Mouse (Mus musculus): ENCODE results near the gene Rfx2. TPM values are rescaled to one million over a fixed set of nuclear protein-coding genes. Genes with fewer than 3 reads are reported as not detected.

Rfx2 gene
- polyA plus RNA-seq, 1 experiment = 31.3 TPM

DNA sequence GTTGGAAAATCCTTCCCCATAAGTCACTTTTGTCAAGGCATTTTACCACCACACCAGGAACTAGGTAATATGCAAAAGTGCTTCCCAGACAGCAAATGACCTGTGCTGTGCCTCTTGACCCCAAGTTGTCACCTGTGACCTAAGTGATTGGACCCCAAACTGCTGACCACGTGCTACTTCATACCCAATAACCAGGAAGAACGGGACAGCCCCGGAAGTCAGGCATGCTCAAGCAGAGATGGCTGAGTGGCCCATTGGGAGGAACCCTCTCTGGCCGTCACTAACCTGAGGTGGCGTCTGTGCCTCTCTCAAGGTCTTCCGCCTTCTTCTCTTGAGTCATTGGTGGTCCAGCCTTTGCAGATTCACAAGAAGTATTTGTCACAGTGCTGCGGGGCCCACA, 41.7 kb upstream of the Rfx2 start:
- 85% methylated on average over 7 of the region's 7 CpGs for WGBS
- Histone ChIP-seq H3K36me3 (ENCODE audit: control insufficient read depth, insufficient read depth, low read length) (no peaks in the 10 kb centered on the region), H3K4me3 (ENCODE audit: control insufficient read depth, insufficient read depth, low read length) (no peak overlapping the region), H3K27me3 (ENCODE audit: control insufficient read depth, insufficient read depth, low read length) (no peaks in the 10 kb centered on the region), H3K27ac (ENCODE audit: control insufficient read depth, insufficient read depth, low read length) (no peak overlapping the region), H3K4me1 (replicated peaks; ENCODE audit: control insufficient read depth, insufficient read depth, low read length) (peaks cover 4% of the 10 kb centered on the region)
- DNase-seq = no peak
- TF ChIP-seq CTCF (IDR thresholded peaks at IDR 0.05; ENCODE audit: borderline replicate concordance, control insufficient read depth, extremely low read depth, insufficient read depth, low read length, poor library complexity) (no peak), POLR2A (IDR thresholded peaks at IDR 0.05; ENCODE audit: control insufficient read depth, extremely low read depth, insufficient read depth, low read length, poor library complexity) (no peak)

GRCm38 (mm10) chr17:56871767-56872166, 41.0 kb upstream of the Rfx2 start:
- Histone ChIP-seq H3K27ac (ENCODE audit: control insufficient read depth, insufficient read depth, low read length) (no peak overlapping the region), H3K27me3 (ENCODE audit: control insufficient read depth, insufficient read depth, low read length) (no peaks in the 10 kb centered on the region), H3K4me1 (replicated peaks; ENCODE audit: control insufficient read depth, insufficient read depth, low read length) (peaks cover 4% of the 10 kb centered on the region), H3K4me3 (ENCODE audit: control insufficient read depth, insufficient read depth, low read length) (no peak overlapping the region), H3K36me3 (ENCODE audit: control insufficient read depth, insufficient read depth, low read length) (no peaks in the 10 kb centered on the region)
- WGBS = 93% methylated on average over 8 of the region's 8 CpGs
- TF ChIP-seq POLR2A (IDR thresholded peaks at IDR 0.05; ENCODE audit: control insufficient read depth, extremely low read depth, insufficient read depth, low read length, poor library complexity) (no peak), CTCF (IDR thresholded peaks at IDR 0.05; ENCODE audit: borderline replicate concordance, control insufficient read depth, extremely low read depth, insufficient read depth, low read length, poor library complexity) (no peak)
- DNase-seq = no peak

GRCm38 (mm10) chr17:56870287-56870953, 39.6 kb upstream of the Rfx2 start:
- TF ChIP-seq POLR2A (IDR thresholded peaks at IDR 0.05; ENCODE audit: control insufficient read depth, extremely low read depth, insufficient read depth, low read length, poor library complexity) (no peak), CTCF (IDR thresholded peaks at IDR 0.05; ENCODE audit: borderline replicate concordance, control insufficient read depth, extremely low read depth, insufficient read depth, low read length, poor library complexity) (no peak)
- peaks cover 4% of the 10 kb centered on the region for H3K4me1 ChIP-seq (replicated peaks; ENCODE audit: control insufficient read depth, insufficient read depth, low read length)
- no peaks in the 10 kb centered on the region for H3K27me3 ChIP-seq (ENCODE audit: control insufficient read depth, insufficient read depth, low read length)
- no peak overlapping the region for H3K4me3 ChIP-seq (ENCODE audit: control insufficient read depth, insufficient read depth, low read length)
- WGBS = 90% methylated on average over 15 of the region's 15 CpGs
- H3K27ac ChIP-seq (ENCODE audit: control insufficient read depth, insufficient read depth, low read length) = no peak overlapping the region
- DNase-seq = no peak
- H3K36me3 ChIP-seq (ENCODE audit: control insufficient read depth, insufficient read depth, low read length) = no peaks in the 10 kb centered on the region

GRCm38 (mm10) chr17:56869481-56869977, 38.7 kb upstream of the Rfx2 start:
- 95% methylated on average over 9 of the region's 9 CpGs for WGBS
- H3K4me1 ChIP-seq (replicated peaks; ENCODE audit: control insufficient read depth, insufficient read depth, low read length) = no peaks in the 10 kb centered on the region
- TF ChIP-seq POLR2A (IDR thresholded peaks at IDR 0.05; ENCODE audit: control insufficient read depth, extremely low read depth, insufficient read depth, low read length, poor library complexity) (no peak), CTCF (IDR thresholded peaks at IDR 0.05; ENCODE audit: borderline replicate concordance, control insufficient read depth, extremely low read depth, insufficient read depth, low read length, poor library complexity) (no peak)
- no peak overlapping the region for H3K27ac ChIP-seq (ENCODE audit: control insufficient read depth, insufficient read depth, low read length)
- no peaks in the 10 kb centered on the region for H3K36me3 ChIP-seq (ENCODE audit: control insufficient read depth, insufficient read depth, low read length)
- DNase-seq = no peak
- H3K27me3 ChIP-seq (ENCODE audit: control insufficient read depth, insufficient read depth, low read length) = no peaks in the 10 kb centered on the region
- H3K4me3 ChIP-seq (ENCODE audit: control insufficient read depth, insufficient read depth, low read length) = no peak overlapping the region

- TF ChIP-seq CTCF (IDR thresholded peaks at IDR 0.05; ENCODE audit: borderline replicate concordance, control insufficient read depth, extremely low read depth, insufficient read depth, low read length, poor library complexity) (no peak), POLR2A (IDR thresholded peaks at IDR 0.05; ENCODE audit: control insufficient read depth, extremely low read depth, insufficient read depth, low read length, poor library complexity) (no peak)
- Histone ChIP-seq H3K36me3 (ENCODE audit: control insufficient read depth, insufficient read depth, low read length) (no peaks in the 10 kb centered on the region), H3K27me3 (ENCODE audit: control insufficient read depth, insufficient read depth, low read length) (no peaks in the 10 kb centered on the region), H3K4me1 (replicated peaks; ENCODE audit: control insufficient read depth, insufficient read depth, low read length) (peaks cover 2% of the 10 kb centered on the region; the same call in 1 of the 2 replicates), H3K27ac (ENCODE audit: control insufficient read depth, insufficient read depth, low read length) (no peak overlapping the region), H3K4me3 (ENCODE audit: control insufficient read depth, insufficient read depth, low read length) (no peak overlapping the region)
- DNase-seq = no peak
- WGBS = 97% methylated on average over 7 of the region's 7 CpGs
Measured at GRCm38 (mm10) chr17:56866071-56866470, 35.3 kb upstream of the Rfx2 start.

GRCm38 (mm10) chr17:56861197-56861596, 30.4 kb upstream of the Rfx2 start:
- H3K27me3 ChIP-seq (ENCODE audit: control insufficient read depth, insufficient read depth, low read length) = no peaks in the 10 kb centered on the region
- peaks cover 3% of the 10 kb centered on the region; the same call in 1 of the 2 replicates for H3K4me1 ChIP-seq (replicated peaks; ENCODE audit: control insufficient read depth, insufficient read depth, low read length)
- DNase-seq = no peak
- no peak overlapping the region for H3K4me3 ChIP-seq (ENCODE audit: control insufficient read depth, insufficient read depth, low read length)
- WGBS = 12% methylated on average over 3 of the region's 3 CpGs
- TF ChIP-seq CTCF (IDR thresholded peaks at IDR 0.05; ENCODE audit: borderline replicate concordance, control insufficient read depth, extremely low read depth, insufficient read depth, low read length, poor library complexity) (no peak), POLR2A (IDR thresholded peaks at IDR 0.05; ENCODE audit: control insufficient read depth, extremely low read depth, insufficient read depth, low read length, poor library complexity) (no peak)
- H3K36me3 ChIP-seq (ENCODE audit: control insufficient read depth, insufficient read depth, low read length) = no peaks in the 10 kb centered on the region
- H3K27ac ChIP-seq (ENCODE audit: control insufficient read depth, insufficient read depth, low read length) = no peak overlapping the region
